Mouse (Mus musculus) midbrain, embryonic 10.5 days (tissue): ENCODE measurements around the gene Stat5b. TPM values are rescaled to one million over a fixed set of nuclear protein-coding genes. Genes with fewer than 3 reads are reported as not detected.

Experiments
- DNase-seq: peaks from one replicate; pipeline ENCODE4 v3.0.0-alpha.2; 2017; ENCODE audit warnings: low spot score
- H3K27ac ChIP-seq: fragments of 300-500 bp; sonication (generic); replicated peaks from 2 replicates; pipeline ENCODE4 v1.5.1; 2016; ENCODE audit warnings: mild to moderate bottlenecking
- H3K27me3 ChIP-seq: fragments of 300-500 bp; sonication (generic); 2 replicates; pipeline ENCODE4 v1.6.1; 2016; ENCODE audit warnings: low read depth, mild to moderate bottlenecking; ENCODE audit not compliant: poor library complexity, severe bottlenecking
- H3K36me3 ChIP-seq: fragments of 300-500 bp; sonication (generic); 2 replicates; pipeline ENCODE4 v1.6.1; 2016; ENCODE audit warnings: mild to moderate bottlenecking, moderate library complexity
- H3K4me1 ChIP-seq: fragments of 300-500 bp; sonication (generic); 2 replicates; pipeline ENCODE4 v1.6.1; 2016
- H3K4me3 ChIP-seq: fragments of 300-500 bp; sonication (generic); 2 replicates; pipeline ENCODE4 v1.5.1; 2016; ENCODE audit warnings: mild to moderate bottlenecking, moderate library complexity
- H3K9me3 ChIP-seq: fragments of 300-500 bp; sonication (generic); replicated peaks from 2 replicates; pipeline ENCODE4 v1.6.1; 2016; ENCODE audit warnings: mild to moderate bottlenecking
- WGBS: fragments of 180-500 bp; shearing (Covaris S2); methylation state at CpG from one replicate; pipeline ENCODE4 v1.1.7; 2016; 5-methylcytosine and 5-hydroxymethylcytosine counted together
- polyA plus RNA-seq: library from polyadenylated mRNA; unstranded; fragments of >200 nt; fragmentation: Nextera tagmentation; extraction: Ambion mirVana; gene quantifications from 2 replicates; pipeline ENCODE4 v1.2.1, GENCODE M21; 2016

Gene Stat5b
- polyA plus RNA-seq, 1 experiment from 2014 or later, result 15.0 TPM

DNA sequence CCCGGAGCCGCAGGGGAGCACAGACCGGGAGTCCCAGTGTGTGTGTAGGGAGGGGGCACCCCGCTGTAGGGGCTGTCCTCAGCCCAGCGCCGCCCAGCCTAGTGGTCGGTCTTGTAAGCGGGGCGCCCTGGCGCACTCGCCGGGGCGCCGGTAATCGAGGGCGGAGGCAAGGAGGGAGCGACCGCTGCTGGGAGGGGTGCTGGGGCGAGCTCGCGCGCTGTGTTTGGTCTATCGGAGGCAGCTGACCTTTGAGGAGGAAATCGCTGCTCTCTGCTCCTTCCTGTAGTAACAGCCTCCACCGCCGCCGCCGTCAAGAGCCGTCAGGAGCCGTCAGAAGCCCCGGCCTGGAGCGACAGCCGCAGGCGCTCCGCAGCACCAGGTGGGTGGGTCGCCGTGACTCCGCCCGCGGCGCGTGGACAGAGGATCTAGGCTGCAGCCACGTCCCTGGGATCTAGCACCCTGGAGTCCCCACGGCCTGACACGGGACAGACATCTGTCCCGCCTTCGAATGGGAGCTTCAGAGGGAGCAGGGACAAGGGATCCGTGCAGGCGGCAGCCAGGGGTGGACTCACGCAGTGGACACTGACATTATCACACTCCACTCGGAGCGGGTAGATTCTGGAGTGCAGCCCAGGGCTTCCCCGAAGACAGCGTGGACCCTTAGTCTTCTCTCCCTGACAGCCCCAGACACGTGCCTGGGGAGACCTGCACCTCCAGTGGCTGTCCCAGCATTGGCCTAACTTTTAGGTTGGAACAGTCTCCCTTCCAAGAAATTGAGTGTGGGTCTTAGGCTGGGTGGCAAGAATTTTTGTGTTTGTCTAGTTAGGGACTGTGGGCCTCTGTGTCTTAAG lies 9.9 kb upstream of the Stat5b start:
- Histone ChIP-seq H3K36me3 (no peaks in the 10 kb centered on the region), H3K27ac (peak overlapping the region; percentile 47), H3K9me3 (no peaks in the 10 kb centered on the region), H3K4me1 (peaks cover 17% of the 10 kb centered on the region), H3K4me3 (peak overlapping the region; percentile 58), H3K27me3 (peaks cover 80% of the 10 kb centered on the region)
- WGBS, result 4% methylated on average over 55 of the region's 55 CpGs
- peak; percentile 63 for DNase-seq

DNA sequence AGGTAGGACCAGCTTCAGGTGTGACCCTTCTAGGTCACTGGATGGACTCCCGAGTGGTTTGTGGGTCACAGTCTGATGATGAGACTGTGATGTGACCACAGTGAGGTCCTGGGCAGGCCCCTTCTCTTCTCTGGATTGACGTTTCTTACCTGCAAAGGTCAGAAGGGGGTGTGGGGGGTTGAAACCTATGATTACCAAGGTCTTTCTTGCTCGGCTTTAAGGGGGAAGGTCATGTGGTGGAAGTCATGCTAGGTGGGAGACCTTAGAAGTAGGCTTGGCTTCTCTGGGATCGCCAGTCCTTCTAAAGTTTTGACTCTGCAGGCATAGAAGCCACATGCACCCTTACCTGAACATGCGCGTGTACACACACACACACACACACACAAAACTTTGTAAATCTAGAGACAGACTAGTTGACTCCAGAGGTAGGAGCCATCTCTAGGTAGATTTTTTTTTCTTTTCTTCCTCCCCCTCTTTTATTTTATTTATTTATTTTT lies 9.1 kb upstream of the Stat5b start:
- no peak for DNase-seq
- H3K27me3 ChIP-seq, result peaks cover 87% of the 10 kb centered on the region
- 46% methylated on average over 6 of the region's 6 CpGs for WGBS

DNA sequence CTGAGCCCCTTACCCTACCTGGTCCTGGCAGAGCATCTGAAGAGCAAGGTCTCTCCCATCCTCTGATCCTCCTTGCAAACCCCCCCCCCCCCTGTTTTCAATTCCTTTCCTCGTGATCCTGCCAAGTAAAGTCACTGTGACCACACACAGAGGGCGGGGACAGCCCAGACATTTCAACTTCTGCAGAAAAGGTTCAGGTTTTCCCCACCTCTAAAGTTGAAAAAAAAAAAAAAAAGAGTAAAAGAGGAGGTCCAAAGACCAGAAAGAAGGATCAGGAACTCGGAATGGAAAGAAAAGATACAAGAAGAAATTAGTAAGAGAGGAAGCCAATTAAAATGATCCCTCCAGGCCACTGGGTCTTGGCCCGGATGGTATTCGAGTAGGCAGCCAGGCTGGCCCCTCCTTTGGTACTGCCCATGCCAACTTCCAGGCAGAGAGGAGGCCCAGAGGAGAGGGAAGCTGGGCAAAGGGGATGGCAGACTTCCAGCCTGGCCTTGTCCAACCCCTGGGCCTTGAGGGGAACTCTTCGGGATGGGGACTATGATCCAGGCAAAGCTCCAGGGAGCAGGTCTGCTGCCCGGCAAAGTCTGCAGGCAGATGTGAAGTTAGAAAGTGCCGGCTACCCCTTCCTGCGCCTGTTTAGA lies 8.5 kb upstream of the Stat5b start, which contains the start of gene Stat5a:
TSS of gene Stat5a (plus strand) at position 417 of the 644 bp plus-strand sequence.
- Histone ChIP-seq H3K4me1 (peaks cover 17% of the 10 kb centered on the region), H3K9me3 (no peaks in the 10 kb centered on the region), H3K27me3 (peaks cover 92% of the 10 kb centered on the region), H3K4me3 (peak within 1 kb of the TSS; percentile 58), H3K36me3 (no peaks in the 10 kb centered on the region), H3K27ac (peak within 1 kb of the TSS; percentile 47)
- 64% methylated on average over 9 of the region's 9 CpGs for WGBS
- no peak for DNase-seq

More for the DNA sequence above, 9.1 kb upstream of the Stat5b start:
- Histone ChIP-seq H3K9me3 (no peaks in the 10 kb centered on the region), H3K4me3 (peak overlapping the region; percentile 58), H3K36me3 (no peaks in the 10 kb centered on the region), H3K4me1 (peaks cover 17% of the 10 kb centered on the region), H3K27ac (no peak overlapping the region)

DNA sequence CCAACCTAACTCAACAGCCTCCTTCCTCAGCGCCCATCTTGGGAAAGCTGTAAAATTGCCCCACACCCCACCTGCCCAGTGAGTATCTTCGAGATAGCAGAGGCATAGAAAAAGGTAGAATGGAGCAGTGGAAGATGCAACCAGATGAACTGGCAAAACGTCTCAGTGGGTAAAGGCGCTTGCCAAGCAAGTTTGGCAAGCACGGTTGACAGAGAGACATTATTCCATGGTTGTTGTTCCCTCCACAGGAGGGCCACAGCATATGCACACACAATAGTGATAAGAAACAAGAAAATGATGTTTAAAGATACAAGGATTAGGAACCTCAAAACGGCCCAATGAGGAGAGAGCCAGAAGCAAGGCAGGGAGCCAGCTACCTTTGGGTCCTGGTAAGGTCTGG lies 7.4 kb upstream of the Stat5b start:
- Histone ChIP-seq H3K27ac (no peak overlapping the region), H3K9me3 (no peaks in the 10 kb centered on the region), H3K36me3 (no peaks in the 10 kb centered on the region), H3K27me3 (peaks cover 96% of the 10 kb centered on the region), H3K4me3 (no peak overlapping the region), H3K4me1 (peaks cover 17% of the 10 kb centered on the region)
- DNase-seq, result no peak
- WGBS, result 77% methylated on average over 6 of the region's 6 CpGs

DNA sequence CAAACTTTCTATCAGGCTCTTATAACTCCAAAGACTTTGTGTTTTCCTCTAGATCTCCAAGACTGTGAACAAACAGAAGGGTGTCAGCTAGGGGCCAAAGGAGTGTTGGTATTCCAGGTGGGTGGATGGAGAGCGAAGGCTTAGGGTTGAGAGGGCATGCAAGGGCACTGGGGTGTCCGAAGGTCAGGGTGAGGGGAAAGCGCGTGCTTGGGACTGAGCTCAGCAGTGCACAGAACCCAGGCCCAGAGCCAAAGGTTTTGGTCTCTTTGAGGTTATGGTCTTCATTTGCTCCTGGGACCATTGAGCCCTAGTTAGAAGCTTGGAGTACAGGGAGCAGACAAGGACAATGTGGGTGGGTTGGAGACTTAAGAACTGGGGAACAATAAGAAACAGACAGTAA lies 4.7 kb upstream of the Stat5b start:
- no peak for DNase-seq
- WGBS, result 87% methylated on average over 4 of the region's 4 CpGs
- no peak overlapping the region for H3K27ac ChIP-seq
- H3K9me3 ChIP-seq, result no peaks in the 10 kb centered on the region
- peaks cover 19% of the 10 kb centered on the region for H3K4me1 ChIP-seq
- no peaks in the 10 kb centered on the region for H3K36me3 ChIP-seq
- no peak overlapping the region for H3K4me3 ChIP-seq
- peaks cover 88% of the 10 kb centered on the region for H3K27me3 ChIP-seq

DNA sequence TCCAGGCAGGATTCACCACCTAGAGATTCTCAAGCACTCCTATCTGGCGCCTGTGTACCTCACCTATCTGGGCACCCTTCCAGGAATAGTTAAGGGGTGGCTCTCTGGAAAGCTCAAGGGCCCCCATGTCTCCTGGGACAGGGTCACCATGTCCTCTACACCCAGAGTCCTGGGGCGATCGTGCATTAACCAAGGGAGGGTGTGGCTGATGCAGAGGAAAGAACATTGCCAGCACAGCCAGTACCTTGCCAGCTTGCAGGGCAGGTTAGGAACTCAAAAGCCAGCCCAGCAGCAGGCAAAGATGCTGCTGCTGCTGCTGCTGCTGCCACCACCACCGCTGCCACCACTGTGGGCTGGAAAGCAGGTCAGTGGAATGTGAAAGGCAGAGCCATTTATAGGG lies 3.7 kb upstream of the Stat5b start:
- Histone ChIP-seq H3K9me3 (no peaks in the 10 kb centered on the region), H3K4me3 (no peak overlapping the region), H3K27ac (no peak overlapping the region), H3K4me1 (peaks cover 25% of the 10 kb centered on the region), H3K36me3 (no peaks in the 10 kb centered on the region), H3K27me3 (peaks cover 81% of the 10 kb centered on the region)
- no peak for DNase-seq
- 60% methylated on average over 4 of the region's 4 CpGs for WGBS

DNA sequence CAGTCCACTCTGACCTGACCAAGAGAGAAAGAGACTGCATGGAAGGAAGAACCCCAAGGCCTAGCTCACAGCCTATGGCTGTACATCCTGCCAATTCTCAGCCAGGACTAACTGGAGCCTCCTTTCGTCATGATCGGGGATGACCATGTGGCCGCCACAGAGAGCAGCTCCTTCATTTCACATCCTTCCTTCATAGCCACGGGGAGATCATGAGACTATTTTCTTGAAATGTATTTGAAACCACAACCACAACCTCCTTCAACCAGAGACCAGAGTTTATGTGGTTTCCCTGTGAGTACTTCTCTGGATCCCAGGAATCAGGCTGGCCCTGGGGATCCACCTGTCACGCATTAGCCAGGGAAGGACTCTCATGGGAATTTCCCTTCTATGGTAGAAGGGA lies 2.5 kb upstream of the Stat5b start:
- no peaks in the 10 kb centered on the region for H3K9me3 ChIP-seq
- peaks cover 35% of the 10 kb centered on the region for H3K4me1 ChIP-seq
- 81% methylated on average over 5 of the region's 5 CpGs for WGBS
- DNase-seq, result no peak
- no peak overlapping the region for H3K4me3 ChIP-seq
- H3K27ac ChIP-seq, result no peak overlapping the region
- no peaks in the 10 kb centered on the region for H3K36me3 ChIP-seq
- H3K27me3 ChIP-seq, result peaks cover 75% of the 10 kb centered on the region

DNA sequence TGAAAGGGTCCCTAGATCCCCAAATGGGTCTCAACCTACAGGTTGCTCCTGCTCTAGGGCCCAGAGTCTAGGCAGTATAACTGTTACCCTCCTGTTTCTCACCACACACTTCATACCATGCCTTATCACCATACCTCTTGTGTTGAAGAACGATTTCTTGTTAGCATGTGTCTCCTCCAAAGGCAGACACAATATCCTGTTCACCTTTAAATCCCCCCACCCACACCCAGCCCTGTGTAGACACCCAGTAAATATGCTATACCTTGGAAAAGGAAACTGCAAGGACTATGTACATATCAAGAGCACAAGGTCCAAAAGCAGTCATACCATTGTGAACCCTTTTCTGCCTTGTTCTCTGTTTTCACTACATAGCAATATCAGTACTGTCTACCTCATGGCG lies 1.6 kb upstream of the Stat5b start:
- H3K4me1 ChIP-seq, result peaks cover 35% of the 10 kb centered on the region
- H3K27ac ChIP-seq, result no peak overlapping the region
- H3K4me3 ChIP-seq, result no peak overlapping the region
- no peak for DNase-seq
- H3K9me3 ChIP-seq, result no peaks in the 10 kb centered on the region
- H3K36me3 ChIP-seq, result no peaks in the 10 kb centered on the region
- WGBS, result 93% methylated on average over 2 of the region's 2 CpGs
- H3K27me3 ChIP-seq, result peaks cover 68% of the 10 kb centered on the region

DNA sequence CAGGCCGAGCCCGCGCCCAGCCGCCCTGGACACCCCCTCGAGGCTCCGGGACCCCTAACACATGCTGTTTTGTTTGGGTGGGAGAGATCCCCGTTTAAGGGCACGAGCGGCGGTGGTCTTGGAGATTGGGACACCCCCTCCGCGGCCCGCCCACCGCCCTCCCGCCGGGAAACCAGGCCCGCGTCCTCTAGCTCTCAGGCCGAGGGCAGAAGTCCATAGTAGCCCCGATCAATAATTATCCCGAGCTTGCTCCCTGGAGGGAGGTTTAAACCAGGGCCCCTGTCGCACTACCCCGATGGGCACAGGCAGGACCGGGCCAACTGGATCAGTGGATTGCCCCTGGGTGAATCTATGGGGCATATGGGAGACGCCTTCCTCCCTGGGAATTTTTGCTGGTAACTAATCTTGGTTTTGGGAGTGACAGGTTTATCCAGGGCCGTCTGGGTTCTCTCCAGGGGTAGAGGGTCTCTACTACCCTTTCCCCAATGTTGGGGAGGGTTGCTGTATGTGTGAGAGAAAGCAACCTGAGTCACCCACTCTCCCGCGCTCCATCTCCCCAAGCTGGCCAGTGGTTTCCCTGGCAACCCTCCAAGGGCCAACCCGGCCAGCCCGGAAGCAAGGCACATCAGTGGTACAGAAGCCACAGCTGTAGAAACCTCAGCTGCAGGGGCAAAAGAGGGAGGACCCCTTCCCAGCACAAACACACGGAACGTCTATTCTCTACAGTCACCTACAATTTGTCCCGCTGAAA lies 429 bp upstream of the Stat5b start:
- peak overlapping the region; percentile 92 for H3K27ac ChIP-seq
- no peaks in the 10 kb centered on the region for H3K9me3 ChIP-seq
- peak overlapping the region; percentile 95 for H3K4me3 ChIP-seq
- under 1% methylated on average over 33 of the region's 33 CpGs for WGBS
- peak; percentile 69 for DNase-seq
- H3K27me3 ChIP-seq, result peaks cover 57% of the 10 kb centered on the region
- H3K36me3 ChIP-seq, result no peaks in the 10 kb centered on the region
- peaks cover 35% of the 10 kb centered on the region for H3K4me1 ChIP-seq

DNA sequence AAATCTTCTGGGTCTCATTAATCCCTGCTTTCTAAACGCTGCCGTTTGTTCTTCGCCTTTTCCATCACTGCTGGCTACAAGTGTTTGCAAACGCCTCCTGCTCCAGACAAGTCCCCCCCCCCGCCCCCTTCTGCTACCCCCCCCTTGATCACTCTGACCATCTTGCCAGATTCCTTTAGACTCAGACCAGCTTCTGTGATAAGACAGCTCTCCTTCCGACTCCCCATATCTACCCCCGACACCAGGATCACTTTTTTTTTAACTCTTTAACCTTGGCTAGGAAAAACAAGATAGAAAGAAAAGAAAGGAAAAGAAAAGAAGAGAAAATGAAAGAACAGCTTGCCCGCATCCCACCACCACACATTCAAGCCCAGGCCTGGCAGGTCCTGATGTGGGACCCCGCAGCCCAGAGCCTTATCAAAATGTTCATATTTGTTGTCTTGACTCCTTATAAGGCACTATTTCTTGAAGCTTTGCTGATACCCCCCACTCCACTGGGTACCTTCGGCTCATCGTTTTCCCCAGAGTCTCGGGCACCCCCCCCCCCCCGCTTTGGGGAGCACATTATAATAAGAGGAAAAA lies 977 bp downstream of the Stat5b start:
- 4% methylated on average over 13 of the region's 13 CpGs for WGBS
- H3K4me3 ChIP-seq, result peak overlapping the region; percentile 95
- peaks cover 33% of the 10 kb centered on the region for H3K4me1 ChIP-seq
- H3K36me3 ChIP-seq, result no peaks in the 10 kb centered on the region
- H3K27me3 ChIP-seq, result peaks cover 43% of the 10 kb centered on the region
- peak overlapping the region; percentile 92 for H3K27ac ChIP-seq
- no peak for DNase-seq
- no peaks in the 10 kb centered on the region for H3K9me3 ChIP-seq

DNA sequence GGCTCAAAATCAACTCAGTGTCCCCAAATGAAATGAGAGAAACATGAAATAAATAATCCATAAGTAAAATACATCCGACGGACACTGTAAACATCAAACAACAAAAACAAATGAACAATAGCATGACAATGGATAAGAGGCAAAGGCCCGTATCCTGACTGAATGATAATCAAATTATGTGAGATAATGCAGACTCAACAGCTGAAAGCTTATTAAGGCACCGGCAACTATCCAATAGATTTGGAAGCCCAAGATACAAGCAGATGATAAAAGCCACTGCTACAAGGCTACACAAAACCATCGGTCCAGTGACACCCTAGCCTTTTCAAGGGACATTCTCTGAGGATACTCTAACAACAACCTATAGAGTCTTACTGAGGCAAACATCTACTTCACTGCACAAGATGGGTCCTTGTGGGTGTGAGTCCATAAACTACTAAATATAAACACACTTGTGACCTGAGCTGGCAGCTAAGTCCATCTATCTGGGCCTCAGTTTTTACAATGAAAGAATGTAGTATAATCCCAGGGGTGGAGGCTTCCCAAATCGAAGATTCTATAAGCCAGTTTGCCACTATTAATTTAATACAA lies 1.6 kb downstream of the Stat5b start:
- H3K4me1 ChIP-seq, result peaks cover 33% of the 10 kb centered on the region
- no peak overlapping the region for H3K27ac ChIP-seq
- peak overlapping the region; percentile 95 for H3K4me3 ChIP-seq
- no peak for DNase-seq
- H3K9me3 ChIP-seq, result no peaks in the 10 kb centered on the region
- WGBS, result 75% methylated on average over 6 of the region's 6 CpGs
- H3K36me3 ChIP-seq, result no peaks in the 10 kb centered on the region
- peaks cover 37% of the 10 kb centered on the region for H3K27me3 ChIP-seq

DNA sequence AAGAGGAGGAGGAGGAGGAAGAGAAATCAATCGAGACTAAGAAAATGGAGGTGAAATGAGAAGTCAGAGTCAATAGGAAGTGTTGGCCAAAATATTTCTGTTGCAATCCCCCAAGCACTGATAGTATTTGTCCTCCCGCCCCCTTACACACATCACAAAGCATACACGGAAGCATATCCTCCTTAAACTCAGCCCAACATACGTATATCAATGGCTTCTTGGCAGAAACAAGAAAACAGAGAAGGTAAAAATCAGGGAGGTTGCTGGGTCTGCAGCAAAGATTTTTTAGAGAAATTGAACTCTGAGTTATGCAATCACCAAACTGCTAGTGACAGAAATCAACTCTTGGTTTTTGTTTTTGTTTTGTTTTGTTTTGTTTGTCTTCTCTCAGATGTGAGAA lies 2.4 kb downstream of the Stat5b start:
- peaks cover 29% of the 10 kb centered on the region for H3K27me3 ChIP-seq
- H3K4me3 ChIP-seq, result no peak overlapping the region
- peaks cover 33% of the 10 kb centered on the region for H3K4me1 ChIP-seq
- DNase-seq, result no peak
- no peaks in the 10 kb centered on the region for H3K36me3 ChIP-seq
- no peaks in the 10 kb centered on the region for H3K9me3 ChIP-seq
- H3K27ac ChIP-seq, result no peak overlapping the region
- WGBS, result 81% methylated on average over 4 of the region's 4 CpGs
